Mouse (Mus musculus) forebrain, embryonic 11.5 days (tissue): ENCODE data around the gene Fem1b. TPM values are rescaled to one million over a fixed set of nuclear protein-coding genes. Genes with fewer than 3 reads are reported as not detected.
A peak's percentile ranks its signal among the peaks of the same experiment; 100 is the strongest.
"Not testable (repeated sequence)": the region's sequence is repeated elsewhere in the genome, so short reads cannot be mapped to it uniquely, and the experiment has no call there.

ENCODE experiments used
- ATAC-seq: fragments of 200-750 bp; cut with Nextera tagmentation; replicated peaks from 2 replicates; pipeline ENCODE4 v1.8.0; 2017; ENCODE audit warnings: moderate TSS enrichment; ENCODE audit not compliant: low FRiP score
- DNase-seq: peaks from one replicate; pipeline ENCODE4 v3.0.0-alpha.2; 2017; ENCODE audit warnings: low spot score
- H3K27ac ChIP-seq: fragments of 300-500 bp; sonication (generic); 2 replicates; pipeline ENCODE4 v1.5.1; 2014; ENCODE audit warnings: low read depth, low read length
- H3K27me3 ChIP-seq: fragments of 300-500 bp; sonication (generic); 2 replicates; pipeline ENCODE4 v1.6.1; 2014; ENCODE audit warnings: mild to moderate bottlenecking, low read length, mixed read lengths; ENCODE audit not compliant: control insufficient read depth, insufficient read depth
- H3K36me3 ChIP-seq: fragments of 300-500 bp; sonication (generic); 2 replicates; pipeline ENCODE4 v1.6.1; 2014; ENCODE audit warnings: mild to moderate bottlenecking, low read length, moderate library complexity, mixed read lengths; ENCODE audit not compliant: control insufficient read depth, insufficient read depth
- H3K4me1 ChIP-seq: fragments of 300-500 bp; sonication (generic); replicated peaks from 2 replicates; pipeline ENCODE4 v1.6.1; 2014; ENCODE audit warnings: low read length, mixed read lengths; ENCODE audit not compliant: control insufficient read depth, insufficient read depth
- H3K4me2 ChIP-seq: fragments of 300-500 bp; sonication (generic); 2 replicates; pipeline ENCODE4 v1.6.1; 2014; ENCODE audit warnings: low read depth, mild to moderate bottlenecking, low read length, moderate library complexity, mixed read lengths; ENCODE audit not compliant: severe bottlenecking
- H3K4me3 ChIP-seq: fragments of 300-500 bp; sonication (generic); 2 replicates; pipeline ENCODE4 v1.5.1; 2014; ENCODE audit warnings: low read depth, low read length
- H3K9ac ChIP-seq: fragments of 300-500 bp; sonication (generic); 2 replicates; pipeline ENCODE4 v1.6.1; 2014; ENCODE audit warnings: low read length
- H3K9me3 ChIP-seq: fragments of 300-500 bp; sonication (generic); 2 replicates; pipeline ENCODE4 v1.6.1; 2016; ENCODE audit warnings: low read length, mixed read lengths; ENCODE audit not compliant: control insufficient read depth
- WGBS: fragments of 180-500 bp; shearing (Covaris S2); extraction: QIAGEN DNeasy Blood & Tissue Kit; methylation state at CpG from one replicate; pipeline ENCODE4 v1.1.7; 2014; 5-methylcytosine and 5-hydroxymethylcytosine counted together
- polyA plus RNA-seq: library from polyadenylated mRNA; unstranded; fragments of >200 nt; fragmentation: Nextera tagmentation; extraction: Ambion mirVana; gene quantifications from 2 replicates; pipeline ENCODE4 v1.2.1, GENCODE M21; 2014

Gene Fem1b
- polyA plus RNA-seq, 1 experiment from 2014 or later, result 58.3 TPM

GRCm38 (mm10) chr9:62820829-62821228 lies 9.1 kb upstream of the Fem1b start:
- Histone ChIP-seq H3K9ac (no peak overlapping the region), H3K27ac (no peak overlapping the region), H3K27me3 (no peaks in the 10 kb centered on the region), H3K4me3 (no peak overlapping the region), H3K4me2 (no peak overlapping the region), H3K4me1 (peaks cover 7% of the 10 kb centered on the region; the same call in 1 of the 2 replicates), H3K9me3 (no peaks in the 10 kb centered on the region), H3K36me3 (no peaks in the 10 kb centered on the region)
- no peak for DNase-seq
- no peak for ATAC-seq
- WGBS, result 93% methylated on average over 6 of the region's 6 CpGs

GRCm38 (mm10) chr9:62819910-62820309 lies 8.2 kb upstream of the Fem1b start:
- H3K4me2 ChIP-seq, DNase-seq, H3K9me3 ChIP-seq, H3K27ac ChIP-seq, H3K4me3 ChIP-seq, H3K4me1 ChIP-seq, H3K9ac ChIP-seq, H3K27me3 ChIP-seq, H3K36me3 ChIP-seq, ATAC-seq: not testable (repeated sequence)
- 85% methylated on average over 6 of the region's 6 CpGs for WGBS

GRCm38 (mm10) chr9:62819494-62819893 lies 7.8 kb upstream of the Fem1b start:
- Histone ChIP-seq H3K9ac (no peak overlapping the region), H3K27ac (no peak overlapping the region), H3K27me3 (no peaks in the 10 kb centered on the region), H3K4me3 (no peak overlapping the region), H3K4me2 (no peak overlapping the region), H3K36me3 (no peaks in the 10 kb centered on the region), H3K9me3 (no peaks in the 10 kb centered on the region), H3K4me1 (no peaks in the 10 kb centered on the region)
- ATAC-seq, result no peak
- 82% methylated on average over 3 of the region's 3 CpGs for WGBS
- DNase-seq, result no peak

GRCm38 (mm10) chr9:62817828-62818614 lies 6.3 kb upstream of the Fem1b start:
- no peaks in the 10 kb centered on the region for H3K4me1 ChIP-seq

GRCm38 (mm10) chr9:62817099-62817571 lies 5.4 kb upstream of the Fem1b start:
- DNase-seq (no peak), ATAC-seq (no peak)
- H3K36me3 ChIP-seq, result no peaks in the 10 kb centered on the region
- no peak overlapping the region for H3K4me3 ChIP-seq
- WGBS, result 70% methylated on average over 12 of the region's 12 CpGs
- no peaks in the 10 kb centered on the region; the same call in 1 of the 2 replicates for H3K4me1 ChIP-seq
- no peaks in the 10 kb centered on the region for H3K9me3 ChIP-seq
- no peaks in the 10 kb centered on the region for H3K27me3 ChIP-seq
- no peak overlapping the region for H3K27ac ChIP-seq
- H3K4me2 ChIP-seq, result no peak overlapping the region
- no peak overlapping the region for H3K9ac ChIP-seq

More at GRCm38 (mm10) chr9:62817828-62818614, 6.3 kb upstream of the Fem1b start:
- H3K27me3 ChIP-seq, result no peaks in the 10 kb centered on the region
- no peak overlapping the region for H3K4me3 ChIP-seq
- H3K9ac ChIP-seq, result no peak overlapping the region
- no peak overlapping the region for H3K27ac ChIP-seq
- H3K4me2 ChIP-seq, result no peak overlapping the region
- DNase-seq (no peak), ATAC-seq (no peak)
- no peaks in the 10 kb centered on the region for H3K9me3 ChIP-seq
- H3K36me3 ChIP-seq, result no peaks in the 10 kb centered on the region
- 84% methylated on average over 4 of the region's 4 CpGs for WGBS

- H3K4me2 ChIP-seq, result no peak overlapping the region
- H3K36me3 ChIP-seq, result no peaks in the 10 kb centered on the region
- ATAC-seq (no peak), DNase-seq (no peak)
- H3K27me3 ChIP-seq, result no peaks in the 10 kb centered on the region
- H3K27ac ChIP-seq, result no peak overlapping the region
- H3K4me3 ChIP-seq, result no peak overlapping the region
- H3K4me1 ChIP-seq, result no peaks in the 10 kb centered on the region; the same call in 1 of the 2 replicates
- WGBS, result 86% methylated on average over 9 of the region's 9 CpGs
- H3K9me3 ChIP-seq, result no peaks in the 10 kb centered on the region
- H3K9ac ChIP-seq, result no peak overlapping the region
These were observed 4.8 kb upstream of the Fem1b start for GRCm38 (mm10) chr9:62816323-62817098.

- DNase-seq, result no peak
- no peak overlapping the region for H3K27ac ChIP-seq
- no peak overlapping the region for H3K4me2 ChIP-seq
- H3K36me3 ChIP-seq, result no peaks in the 10 kb centered on the region
- no peaks in the 10 kb centered on the region for H3K27me3 ChIP-seq
- no peaks in the 10 kb centered on the region for H3K9me3 ChIP-seq
- 82% methylated on average over 2 of the region's 2 CpGs for WGBS
- no peak overlapping the region for H3K4me3 ChIP-seq
- H3K9ac ChIP-seq, result no peak overlapping the region
- H3K4me1 ChIP-seq, result no peaks in the 10 kb centered on the region; the same call in 1 of the 2 replicates
- ATAC-seq, result no peak
These were observed 3.0 kb upstream of the Fem1b start for GRCm38 (mm10) chr9:62814751-62815150.

GRCm38 (mm10) chr9:62812216-62813049 lies 699 bp upstream of the Fem1b start:
- Histone ChIP-seq H3K4me2 (peak overlapping the region; percentile 77), H3K4me3 (peak overlapping the region; percentile 98), H3K4me1 (peaks cover 8% of the 10 kb centered on the region), H3K27me3 (no peaks in the 10 kb centered on the region), H3K27ac (peak overlapping the region; percentile 96), H3K9me3 (no peaks in the 10 kb centered on the region), H3K36me3 (no peaks in the 10 kb centered on the region), H3K9ac (peak overlapping the region; percentile 96)
- 10% methylated on average over 14 of the region's 14 CpGs for WGBS
- ATAC-seq, result peak; percentile 20; the same call in 1 of the 2 replicates
- no peak for DNase-seq
